Mouse (Mus musculus): ENCODE measurements around the gene Mfsd6l.

DNA sequence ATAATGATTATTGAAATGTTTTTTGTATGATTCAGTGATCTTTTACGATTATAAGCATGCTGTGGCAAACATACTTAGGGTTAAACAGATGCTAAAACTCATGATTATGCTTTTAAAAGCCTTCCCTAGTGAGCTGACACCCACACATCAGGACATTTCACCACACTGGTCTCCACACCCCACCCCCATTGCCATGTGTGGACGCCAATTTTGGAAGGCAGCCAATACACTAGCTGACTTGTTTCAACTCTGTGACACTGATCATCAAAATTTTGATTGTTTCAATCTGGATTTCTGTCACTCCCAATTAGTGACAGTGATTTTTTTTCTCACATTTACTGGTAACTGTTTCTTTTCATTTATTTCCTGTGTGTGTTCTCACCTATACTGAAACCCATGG, 8.5 kb upstream of the Mfsd6l start:
- TF ChIP-seq CTCF (IDR thresholded peaks at IDR 0.05; ENCODE audit: extremely low read depth, insufficient read length, insufficient replicate concordance, low read depth, low read length): no peak
- no peak for TF ChIP-seq POLR2A (IDR thresholded peaks at IDR 0.05; ENCODE audit: low read depth, low read length)
